Mouse (Mus musculus): ENCODE results near the gene Iqcd. TPM values are rescaled to one million over a fixed set of nuclear protein-coding genes. Genes with fewer than 3 reads are reported as not detected.

The Iqcd gene
- 1.7 and 3.7 TPM in 2 replicates for polyA plus RNA-seq (2012; rRNA removed)

DNA sequence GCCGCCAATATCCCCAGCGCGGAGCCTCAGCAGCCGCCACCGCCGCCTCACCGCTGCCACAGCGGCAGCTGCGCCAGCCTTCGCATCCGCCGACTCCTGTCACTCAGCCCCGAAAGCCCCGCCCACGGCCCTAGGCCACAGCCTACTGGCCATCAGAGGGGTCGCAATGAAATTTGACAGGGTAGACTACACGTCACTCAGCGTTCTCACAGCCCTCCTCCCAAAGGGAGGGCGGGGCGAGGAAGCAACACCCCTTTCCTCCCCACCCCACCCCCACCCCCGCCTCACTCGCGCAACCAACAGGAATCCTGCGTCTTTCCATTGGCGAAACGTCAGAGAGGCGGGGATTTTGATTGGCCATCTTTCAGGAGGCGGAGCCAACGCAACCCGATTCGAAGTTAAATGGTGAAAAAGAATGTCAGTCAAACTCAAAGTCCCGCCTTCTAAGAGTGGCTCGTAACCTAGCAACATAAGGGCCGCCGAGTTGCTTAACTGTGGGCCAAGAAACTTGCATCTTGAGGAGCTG, at the start of gene Iqcd, which contains the start of gene Tpcn1:
Iqcd (plus strand) TSS at position 448 of the 526 bp plus-strand sequence.
Tpcn1 (minus strand) TSS at position 105 of the 526 bp plus-strand sequence.

DNA sequence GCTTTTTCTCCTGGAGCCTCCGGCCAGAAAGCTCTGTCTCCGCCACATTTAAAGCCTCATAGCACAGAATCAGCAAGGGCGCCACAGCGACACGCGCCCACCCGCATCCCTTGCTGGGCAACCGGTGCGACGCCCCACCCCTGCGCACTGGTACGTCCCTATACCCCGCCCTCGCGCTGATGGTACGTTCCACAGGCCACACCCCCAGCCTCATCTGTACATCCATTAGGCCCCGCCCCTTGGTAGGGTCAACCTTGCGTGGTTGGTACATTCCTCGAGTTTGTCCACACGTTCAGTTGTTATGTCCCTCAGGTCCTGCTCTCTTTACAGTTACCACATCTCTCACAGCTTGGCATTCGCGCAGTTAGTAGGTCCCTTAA, 23.6 kb downstream of the Iqcd start, which contains the start of the genes Rita1 and Ddx54:
Rita1 (minus strand) TSS at position 148 of the 380 bp plus-strand sequence.
Ddx54 (plus strand) TSS at position 298 of the 380 bp plus-strand sequence.

DNA sequence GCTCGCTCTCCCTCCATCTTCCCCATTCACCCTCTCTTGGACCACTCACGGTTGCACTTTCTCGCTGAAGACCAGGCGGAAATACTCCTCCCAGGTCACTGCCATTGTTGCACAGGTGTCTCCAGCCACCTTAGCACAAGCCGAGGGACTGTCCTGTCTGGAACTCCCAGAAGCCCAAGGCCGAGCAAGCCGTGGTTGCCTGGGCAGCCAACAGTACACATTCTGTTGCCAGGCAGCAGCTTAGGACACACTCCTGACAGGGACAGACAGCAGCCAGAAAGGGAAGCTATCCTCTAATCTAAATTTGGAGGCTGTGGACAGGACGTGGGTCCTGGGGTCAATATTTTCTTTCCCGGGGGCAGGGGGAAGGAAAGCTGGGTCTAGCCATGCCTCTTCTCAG, 45.3 kb downstream of the Iqcd start, which contains the start of gene Cfap73:
Cfap73 (minus strand) TSS at position 105 of the 400 bp plus-strand sequence.

DNA sequence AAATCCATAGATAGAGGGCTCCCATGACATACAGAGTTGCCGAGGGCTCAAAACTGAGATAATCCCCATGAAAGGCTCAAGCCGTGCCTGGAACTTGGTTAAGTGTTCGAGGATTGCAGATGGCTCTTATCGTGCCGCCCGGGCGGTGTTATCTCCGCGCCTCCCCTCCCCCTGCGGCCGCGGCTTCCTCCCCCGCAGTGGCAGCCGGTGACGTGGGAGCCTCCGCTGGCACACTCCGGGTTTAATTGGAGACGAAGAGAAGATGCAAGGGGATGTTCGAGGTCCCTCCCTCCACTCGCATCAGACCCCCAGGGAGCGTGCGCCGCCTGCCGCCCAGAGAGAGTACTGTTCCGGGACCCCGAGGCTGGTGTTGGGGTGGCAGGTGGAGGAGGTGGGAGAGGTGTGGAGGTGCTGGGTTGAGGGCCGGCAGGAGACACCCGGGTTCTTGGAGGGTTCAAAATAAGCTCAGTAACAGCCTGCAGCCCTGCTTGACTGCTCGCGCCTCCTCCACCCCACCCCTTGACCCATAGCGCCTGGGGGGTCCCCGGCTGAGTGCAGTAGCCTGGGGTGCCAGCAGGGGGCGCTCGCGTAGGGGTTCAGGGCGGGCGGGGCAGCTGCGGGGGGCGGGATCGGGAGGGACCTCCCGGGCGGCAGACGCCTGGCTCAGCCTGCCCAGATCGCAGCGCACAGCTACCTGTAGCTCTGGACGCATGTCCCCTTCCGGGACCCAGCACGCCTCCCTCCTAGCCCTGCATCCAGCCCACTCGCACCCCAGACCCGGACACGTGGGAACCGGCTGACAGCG, 60.0 kb downstream of the Iqcd start, which contains the start of gene Rasal1:
Rasal1 (plus strand) TSS at position 244 of the 805 bp plus-strand sequence.

Other genes starting within 250 kb of the Iqcd start
- gene Lhx5, start 157.3 kb upstream of the Iqcd start, polyA plus RNA-seq (2012; rRNA removed): 13.6 and 21.9 TPM in 2 replicates
- gene Sdsl, start 116.2 kb upstream of the Iqcd start, polyA plus RNA-seq (2012; rRNA removed): 5.2 and 5.9 TPM in 2 replicates
- 0.06 TPM in 2 replicates for gene Sds, start 112.5 kb upstream of the Iqcd start, polyA plus RNA-seq (2012; rRNA removed)
- gene Plbd2, start 85.4 kb upstream of the Iqcd start, polyA plus RNA-seq (2012; rRNA removed): 10.0 and 17.9 TPM in 2 replicates
- 4.4 and 5.1 TPM in 2 replicates for gene Slc8b1, start 77.8 kb upstream of the Iqcd start, polyA plus RNA-seq (2012; rRNA removed)
- 14.3 and 26.2 TPM in 2 replicates for gene Tpcn1, start 343 bp upstream of the Iqcd start, polyA plus RNA-seq (2012; rRNA removed)
- gene Rita1, start 23.6 kb downstream of the Iqcd start, polyA plus RNA-seq (2012; rRNA removed): 22.7 and 23.9 TPM in 2 replicates
- gene Ddx54, start 23.7 kb downstream of the Iqcd start, polyA plus RNA-seq (2012; rRNA removed): 38.4 and 40.1 TPM in 2 replicates
- gene Cfap73, start 45.2 kb downstream of the Iqcd start, polyA plus RNA-seq (2012; rRNA removed): 0.09 and 0.11 TPM in 2 replicates
- 0.14 and 0.24 TPM in 2 replicates for gene Rasal1, start 59.8 kb downstream of the Iqcd start, polyA plus RNA-seq (2012; rRNA removed)
- 9.1 and 13.1 TPM in 2 replicates for gene Dtx1, start 122.9 kb downstream of the Iqcd start, polyA plus RNA-seq (2012; rRNA removed)
- gene Oas2, start 160.8 kb downstream of the Iqcd start, polyA plus RNA-seq (2012; rRNA removed): 0.36 and 0.40 TPM in 2 replicates
- 0.14 and 0.19 TPM in 2 replicates for gene Oas3, start 188.6 kb downstream of the Iqcd start, polyA plus RNA-seq (2012; rRNA removed)
- gene Oas1e, start 206.5 kb downstream of the Iqcd start, polyA plus RNA-seq (2012; rRNA removed): 0.04 and 0.09 TPM in 2 replicates
- gene Oas1c, start 223.5 kb downstream of the Iqcd start, polyA plus RNA-seq (2012; rRNA removed): 0.47 and 0.71 TPM in 2 replicates

All from central nervous system, embryonic 11.5 days (tissue).